Comparison of ENCODE assay signal across 27 mouse cellular contexts in the genomic region with DNA sequence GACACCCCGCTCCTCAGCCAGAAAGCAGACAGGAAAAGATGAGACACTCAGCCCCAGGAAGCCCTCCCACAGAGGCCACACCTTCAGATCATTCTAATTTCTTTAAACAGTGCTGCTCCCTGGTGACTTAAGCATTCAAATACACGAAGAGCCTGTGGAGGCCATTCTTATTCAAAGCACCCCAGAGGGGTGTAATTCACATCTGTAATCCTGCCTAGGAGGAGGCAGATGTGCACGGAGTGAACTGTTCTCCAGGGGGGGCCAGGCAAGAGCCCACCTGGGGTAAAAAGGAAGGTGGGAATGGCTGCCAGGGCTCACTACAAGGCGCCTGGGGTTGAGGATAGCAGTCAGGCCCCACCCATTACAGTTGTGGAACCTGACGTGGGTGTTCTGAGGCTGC. TPM values are rescaled to one million over a fixed set of nuclear protein-coding genes. Genes with fewer than 3 reads are reported as not detected.
DNase-seq lines count a peak whose midpoint lies in the region; ATAC-seq and TF ChIP-seq lines count a peak whose summit lies in the region.
"Had no signal": no experiment of that assay in that cellular context is flagged by ENCODE, and none has a peak within 500 bp of the region (broad histone marks: within the 10 kb centered on the region; RNA-seq: fewer than 3 reads in every experiment).

No protein-coding gene starts in this region.

- WGBS in forebrain, embryonic 12.5 days, result 29% methylated on average over 5 of the region's 5 CpGs
- 34% methylated on average over 5 of the region's 5 CpGs for WGBS in forebrain, embryonic 14.5 days
- 37% methylated on average over 5 of the region's 5 CpGs for WGBS in hindbrain, postnatal 0 days
- WGBS in hindbrain, embryonic 10.5 days, result 39% methylated on average over 5 of the region's 5 CpGs

- H3K4me3 ChIP-seq in forebrain, embryonic 12.5 days (replicated peaks), result no peak overlapping the region
- H3K4me3 ChIP-seq in forebrain, embryonic 14.5 days (ENCODE audit: low read depth, low read length), result no peak overlapping the region
- no peak overlapping the region for H3K4me3 ChIP-seq in hindbrain, postnatal 0 days (ENCODE audit: low read length)
- H3K4me3 ChIP-seq in hindbrain, embryonic 10.5 days, result no peak overlapping the region
- H3K4me3 ChIP-seq: embryonic facial prominence, embryonic 12.5 days; lung, embryonic 15.5 days; myocyte; stomach, embryonic 15.5 days had no signal

- H3K27ac ChIP-seq in forebrain, embryonic 12.5 days, result 0 out of 2 replicates have a peak overlapping the region, but pooled peaks have one; percentile 13
- no peak overlapping the region for H3K27ac ChIP-seq in forebrain, embryonic 14.5 days (ENCODE audit: low read depth, low read length)
- H3K27ac ChIP-seq in hindbrain, postnatal 0 days, result peak overlapping the region; percentile 32; the same call in 1 of the 2 replicates
- H3K27ac ChIP-seq in hindbrain, embryonic 10.5 days, result no peak overlapping the region
- H3K27ac ChIP-seq: embryonic facial prominence, embryonic 12.5 days; liver, embryonic 14.5 days; lung, embryonic 15.5 days; stomach, embryonic 15.5 days had no signal

- no peak overlapping the region for H3K9ac ChIP-seq in forebrain, embryonic 12.5 days
- H3K9ac ChIP-seq in forebrain, embryonic 14.5 days (ENCODE audit: low read length), result no peak overlapping the region
- H3K9ac ChIP-seq in hindbrain, postnatal 0 days (replicated peaks; ENCODE audit: low read length), result no peak overlapping the region
- H3K9ac ChIP-seq: embryonic facial prominence, embryonic 12.5 days; liver, embryonic 14.5 days; lung, embryonic 15.5 days; stomach, embryonic 15.5 days had no signal

- peaks cover 57% of the 10 kb centered on the region for H3K36me3 ChIP-seq in forebrain, embryonic 12.5 days (replicated peaks)
- peaks cover 52% of the 10 kb centered on the region for H3K36me3 ChIP-seq in forebrain, embryonic 14.5 days (ENCODE audit: control insufficient read depth, insufficient read depth, low read length)
- H3K36me3 ChIP-seq in hindbrain, postnatal 0 days (ENCODE audit: insufficient read depth, low read length), result no peaks in the 10 kb centered on the region
- peaks cover 67% of the 10 kb centered on the region for H3K36me3 ChIP-seq in hindbrain, embryonic 10.5 days

- H3K9me3 ChIP-seq in forebrain, embryonic 12.5 days, result no peaks in the 10 kb centered on the region
- no peaks in the 10 kb centered on the region for H3K9me3 ChIP-seq in forebrain, embryonic 14.5 days (replicated peaks; ENCODE audit: control insufficient read depth, low read length)
- no peaks in the 10 kb centered on the region for H3K9me3 ChIP-seq in hindbrain, postnatal 0 days (ENCODE audit: low read length)
- H3K9me3 ChIP-seq in hindbrain, embryonic 10.5 days, result no peaks in the 10 kb centered on the region
- H3K9me3 ChIP-seq: embryonic facial prominence, embryonic 12.5 days; G1E; lung, embryonic 15.5 days; stomach, embryonic 15.5 days had no signal

- no peak for TF ChIP-seq CTCF in hindbrain, postnatal 0 days (IDR thresholded peaks at IDR 0.05; ENCODE audit: low read depth)

- no peak overlapping the region for H3K4me2 ChIP-seq in forebrain, embryonic 12.5 days
- H3K4me2 ChIP-seq in forebrain, embryonic 14.5 days (ENCODE audit: low read length), result no peak overlapping the region
- H3K4me2 ChIP-seq in hindbrain, postnatal 0 days (ENCODE audit: low read depth, low read length), result no peak overlapping the region
- H3K4me2 ChIP-seq: embryonic facial prominence, embryonic 12.5 days; lung, embryonic 15.5 days; stomach, embryonic 15.5 days had no signal

- ATAC-seq in forebrain, embryonic 12.5 days (ENCODE audit: low FRiP score), result no peak
- no peak for ATAC-seq in forebrain, embryonic 14.5 days
- ATAC-seq in hindbrain, postnatal 0 days, result no peak

- H3K4me1 ChIP-seq in forebrain, embryonic 12.5 days, result no peaks in the 10 kb centered on the region
- no peaks in the 10 kb centered on the region for H3K4me1 ChIP-seq in forebrain, embryonic 14.5 days (ENCODE audit: control insufficient read depth, insufficient read depth, low read length)
- no peaks in the 10 kb centered on the region for H3K4me1 ChIP-seq in hindbrain, postnatal 0 days (ENCODE audit: insufficient read depth, low read length)
- no peaks in the 10 kb centered on the region for H3K4me1 ChIP-seq in hindbrain, embryonic 10.5 days (replicated peaks)
- H3K4me1 ChIP-seq: embryonic facial prominence, embryonic 12.5 days; lung, embryonic 15.5 days; stomach, embryonic 15.5 days had no signal

- H3K27me3 ChIP-seq in forebrain, embryonic 12.5 days, result no peaks in the 10 kb centered on the region
- H3K27me3 ChIP-seq in forebrain, embryonic 14.5 days (replicated peaks; ENCODE audit: control insufficient read depth, insufficient read depth, low read length), result no peaks in the 10 kb centered on the region
- H3K27me3 ChIP-seq in hindbrain, postnatal 0 days (ENCODE audit: insufficient read depth, low read length), result no peaks in the 10 kb centered on the region
- H3K27me3 ChIP-seq in hindbrain, embryonic 10.5 days (ENCODE audit: insufficient read depth, poor library complexity, severe bottlenecking), result no peaks in the 10 kb centered on the region
- H3K27me3 ChIP-seq: embryonic facial prominence, embryonic 12.5 days; lung, embryonic 15.5 days; stomach, embryonic 15.5 days had no signal

- no peak for DNase-seq in forebrain, embryonic 14.5 days (ENCODE audit: low spot score)
- no peak for DNase-seq in hindbrain, postnatal 0 days (ENCODE audit: low spot score)
- no peak for DNase-seq in hindbrain, embryonic 10.5 days (ENCODE audit: low spot score)
- peak; percentile 28 for DNase-seq in 416B (ENCODE audit: low read depth)
- peak; percentile 98 for DNase-seq in R1 (ENCODE audit: low read depth, low spot score)
- DNase-seq in thymus, postnatal 10 days (ENCODE audit: low spot score in 2 of 2), result no peak
- no peak for DNase-seq in cerebellum, adult 18-20 months
- DNase-seq: gastrocnemius, postnatal 14 days; heart, postnatal 36 days; kidney, adult 11 months; lung, postnatal 4 days; thymus, adult 2 months had no signal

RNA-seq across cellular contexts. Expression of gene AC161166.1, which starts 4.8 kb away (rescaled TPM):
- polyA plus RNA-seq in forebrain, embryonic 12.5 days (2016; fragmentation: Nextera tagmentation; extraction: Ambion mirVana), result 1.6 and 1.7 TPM in 2 replicates
- polyA plus RNA-seq in forebrain, embryonic 14.5 days (2014; fragmentation: Nextera tagmentation; extraction: Ambion mirVana), result 0.20 and 0.45 TPM in 2 replicates
- total RNA-seq in hindbrain, postnatal 0 days (2014; rRNA removed), result not detected in 2 replicates
- 0.19 and 0.55 TPM in 2 replicates for polyA plus RNA-seq in hindbrain, postnatal 0 days (2015; fragmentation: Nextera tagmentation; extraction: Ambion mirVana)
- polyA plus RNA-seq in hindbrain, embryonic 10.5 days (2016; fragmentation: Nextera tagmentation; extraction: Ambion mirVana), result 1.1 TPM in 2 replicates
- total RNA-seq: adrenal gland, adult 18-20 months; adrenal gland, postnatal 4 days; gastrocnemius, postnatal 14 days; heart, adult 18-20 months; heart, postnatal 36 days; layer of hippocampus, postnatal 14 days; left cerebral cortex, postnatal 25 days had no signal
- polyA plus RNA-seq: cerebellum, adult 2 months; G1E; large intestine, adult 2 months; liver, embryonic 14.5 days had no signal

RNA-seq across cellular contexts. Expression of gene Zfp428, which starts 10.3 kb away (rescaled TPM):
- 170 and 182 TPM in 2 replicates for polyA plus RNA-seq in forebrain, embryonic 12.5 days (2016; fragmentation: Nextera tagmentation; extraction: Ambion mirVana)
- 178 and 205 TPM in 2 replicates for polyA plus RNA-seq in forebrain, embryonic 14.5 days (2014; fragmentation: Nextera tagmentation; extraction: Ambion mirVana)
- total RNA-seq in hindbrain, postnatal 0 days (2014; rRNA removed), result 138 and 152 TPM in 2 replicates
- polyA plus RNA-seq in hindbrain, postnatal 0 days (2015; fragmentation: Nextera tagmentation; extraction: Ambion mirVana), result 219 and 222 TPM in 2 replicates
- 109 and 150 TPM in 2 replicates for polyA plus RNA-seq in hindbrain, embryonic 10.5 days (2016; fragmentation: Nextera tagmentation; extraction: Ambion mirVana)

RNA-seq across cellular contexts. Expression of gene Irgq, which starts 13.4 kb away (rescaled TPM):
- 24.7 and 25.2 TPM in 2 replicates for polyA plus RNA-seq in forebrain, embryonic 12.5 days (2016; fragmentation: Nextera tagmentation; extraction: Ambion mirVana)
- 19.5 and 25.1 TPM in 2 replicates for polyA plus RNA-seq in forebrain, embryonic 14.5 days (2014; fragmentation: Nextera tagmentation; extraction: Ambion mirVana)
- 103 and 107 TPM in 2 replicates for total RNA-seq in hindbrain, postnatal 0 days (2014; rRNA removed)
- polyA plus RNA-seq in hindbrain, postnatal 0 days (2015; fragmentation: Nextera tagmentation; extraction: Ambion mirVana), result 16.9 and 20.0 TPM in 2 replicates
- 10.7 and 14.9 TPM in 2 replicates for polyA plus RNA-seq in hindbrain, embryonic 10.5 days (2016; fragmentation: Nextera tagmentation; extraction: Ambion mirVana)

RNA-seq across cellular contexts. Expression of gene Pinlyp, which starts 28.8 kb away (rescaled TPM):
- polyA plus RNA-seq in forebrain, embryonic 12.5 days (2016; fragmentation: Nextera tagmentation; extraction: Ambion mirVana), result not detected in 2 replicates
- 0.28 TPM in 1 of 2 replicates, not detected in the other for polyA plus RNA-seq in forebrain, embryonic 14.5 days (2014; fragmentation: Nextera tagmentation; extraction: Ambion mirVana)
- total RNA-seq in hindbrain, postnatal 0 days (2014; rRNA removed), result not detected in 2 replicates
- polyA plus RNA-seq in hindbrain, postnatal 0 days (2015; fragmentation: Nextera tagmentation; extraction: Ambion mirVana), result not detected in 2 replicates
- 0.26 TPM in 1 of 2 replicates, not detected in the other for polyA plus RNA-seq in hindbrain, embryonic 10.5 days (2016; fragmentation: Nextera tagmentation; extraction: Ambion mirVana)
- total RNA-seq: adrenal gland, adult 18-20 months; adrenal gland, postnatal 4 days; G1E; gastrocnemius, postnatal 14 days; heart, adult 18-20 months; heart, postnatal 36 days; layer of hippocampus, postnatal 14 days; left cerebral cortex, postnatal 25 days had no signal
- polyA plus RNA-seq: cerebellum, adult 2 months; embryonic facial prominence, embryonic 12.5 days; G1E; heart, embryonic 14.5 days; large intestine, adult 2 months; liver, embryonic 14.5 days had no signal

RNA-seq across cellular contexts. Expression of gene Xrcc1, which starts 29.0 kb away (rescaled TPM):
- polyA plus RNA-seq in forebrain, embryonic 12.5 days (2016; fragmentation: Nextera tagmentation; extraction: Ambion mirVana), result 105 and 107 TPM in 2 replicates
- polyA plus RNA-seq in forebrain, embryonic 14.5 days (2014; fragmentation: Nextera tagmentation; extraction: Ambion mirVana), result 65.1 and 66.6 TPM in 2 replicates
- total RNA-seq in hindbrain, postnatal 0 days (2014; rRNA removed), result 36.7 and 50.8 TPM in 2 replicates
- polyA plus RNA-seq in hindbrain, postnatal 0 days (2015; fragmentation: Nextera tagmentation; extraction: Ambion mirVana), result 44.0 and 45.1 TPM in 2 replicates
- 132 and 160 TPM in 2 replicates for polyA plus RNA-seq in hindbrain, embryonic 10.5 days (2016; fragmentation: Nextera tagmentation; extraction: Ambion mirVana)

Comparison
In these comparisons a context has a peak if more than half of its experiments do, and no peak if none do; other contexts are left out.
1. H3K27ac ChIP-seq: peak in forebrain, embryonic 12.5 days (single experiment) and hindbrain, postnatal 0 days (single experiment); none in forebrain, embryonic 14.5 days (single experiment) and hindbrain, embryonic 10.5 days (single experiment).
2. DNase-seq: peak in 416B (single experiment) and R1 (single experiment); none in forebrain, embryonic 14.5 days (single experiment), hindbrain, postnatal 0 days (single experiment), hindbrain, embryonic 10.5 days (single experiment), thymus, postnatal 10 days (0 of 2) and cerebellum, adult 18-20 months (0 of 2).